Mouse (Mus musculus) inflammation-experienced regulatory T-cells (primary cell): Measurements from ENCODE around the gene Foxb1. TPM values are rescaled to one million over a fixed set of nuclear protein-coding genes. Genes with fewer than 3 reads are reported as not detected.

Experiments used
- polyA plus RNA-seq, 2 experiments: library from polyadenylated mRNA; unstranded; fragments of 100-300 nt; shearing (Covaris generic); gene quantifications; one replicate each; pipeline ENCODE4 v1.2.1; 2017

Foxb1 gene
- under 1 TPM; 0.05 to 0.65 TPM for polyA plus RNA-seq

DNA sequence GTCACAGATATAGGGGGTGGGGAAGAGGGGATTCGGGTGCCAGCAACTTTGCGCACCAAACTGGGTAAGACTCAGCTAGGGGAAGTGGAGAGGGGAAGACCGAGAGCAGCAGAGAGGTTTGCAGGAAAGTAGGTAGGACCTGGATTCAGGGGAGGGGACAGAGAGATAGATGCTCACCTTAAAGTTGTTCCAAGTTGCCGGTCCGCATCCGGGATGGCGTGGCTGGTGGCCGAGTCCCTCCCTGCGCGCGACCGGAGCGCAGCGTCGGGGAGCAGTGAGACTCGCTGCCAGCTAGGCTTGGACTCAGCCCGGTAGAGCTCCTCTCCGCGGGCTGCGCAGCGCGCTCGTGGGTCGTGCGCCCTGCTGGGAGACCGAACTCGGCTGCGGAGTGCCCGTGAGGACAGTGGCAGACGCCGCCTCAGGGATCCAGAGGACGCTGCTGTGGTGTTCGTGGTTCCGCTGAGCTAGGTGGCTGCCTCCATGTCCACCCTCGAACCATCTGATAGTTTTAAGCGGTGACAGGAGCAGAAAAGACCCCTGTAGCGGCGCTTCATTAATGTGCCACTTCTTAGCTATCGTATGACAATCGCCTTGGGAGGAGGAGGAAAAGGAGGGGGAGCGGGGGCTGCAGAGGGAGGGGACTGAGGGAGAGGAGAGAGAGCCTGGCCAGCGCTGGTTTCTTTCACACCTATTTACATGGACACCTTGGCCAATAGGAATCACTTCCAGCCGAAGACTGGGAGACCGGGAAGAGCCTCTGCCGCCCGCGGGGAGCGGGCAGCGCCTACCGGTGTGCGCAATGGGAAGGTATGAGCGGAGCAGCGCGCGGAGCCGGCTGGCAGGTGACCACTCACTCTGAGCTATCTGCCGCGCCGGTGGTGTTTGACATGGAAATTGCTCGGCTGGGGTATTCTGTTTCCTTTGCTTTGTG lies at the start of gene Foxb1:
Gene Foxb1, minus strand, starts transcription at position 570 of the 931 bp plus-strand sequence.

Other genes starting within 250 kb of the Foxb1 start
- gene Bnip2, start 228.5 kb upstream of the Foxb1 start, polyA plus RNA-seq: 100 to 1,000 TPM in 1 of 2 experiments, 10 to 100 TPM in 1; 99.7 to 118 TPM